Mouse (Mus musculus) lung, embryonic 15.5 days (tissue): ENCODE measurements at regions not wholly inside any gene's neighbourhood (a gene's known extent, or its start where the extent isn't known, plus 50 kb on each side); places are given as distances from the start of the nearest gene placed in this dataset.

Experiments used
- ATAC-seq: fragments of 200-750 bp; cut with Nextera tagmentation; 2 replicates; pipeline ENCODE4 v1.8.0; 2017; ENCODE audit warnings: moderate number of reproducible peaks, borderline replicate concordance; ENCODE audit not compliant: low FRiP score, low TSS enrichment; ENCODE audit errors: extremely low read depth
- H3K27ac ChIP-seq: fragments of 300-500 bp; sonication (generic); 2 replicates; pipeline ENCODE4 v1.5.1; 2015; ENCODE audit warnings: moderate library complexity, mild to moderate bottlenecking, inconsistent platforms
- H3K27me3 ChIP-seq: fragments of 300-500 bp; sonication (generic); 2 replicates; pipeline ENCODE4 v1.6.1; 2015; ENCODE audit warnings: inconsistent platforms
- H3K36me3 ChIP-seq: fragments of 300-500 bp; sonication (generic); 2 replicates; pipeline ENCODE4 v1.6.1; 2015; ENCODE audit warnings: inconsistent platforms
- H3K4me1 ChIP-seq: fragments of 300-500 bp; sonication (generic); 2 replicates; pipeline ENCODE4 v1.6.1; 2015; ENCODE audit warnings: inconsistent platforms
- H3K4me2 ChIP-seq: fragments of 300-500 bp; sonication (generic); 2 replicates; pipeline ENCODE4 v1.6.1; 2015; ENCODE audit warnings: inconsistent platforms, mild to moderate bottlenecking, moderate library complexity
- H3K4me3 ChIP-seq: fragments of 300-500 bp; sonication (generic); 2 replicates; pipeline ENCODE4 v1.5.1; 2015; ENCODE audit warnings: mild to moderate bottlenecking, inconsistent platforms
- H3K9ac ChIP-seq: fragments of 300-500 bp; sonication (generic); 2 replicates; pipeline ENCODE4 v1.6.1; 2015; ENCODE audit warnings: inconsistent platforms
- H3K9me3 ChIP-seq: fragments of 300-500 bp; sonication (generic); 2 replicates; pipeline ENCODE4 v1.6.1; 2016; ENCODE audit warnings: inconsistent platforms
- WGBS: fragments of 180-500 bp; shearing (Covaris S2); methylation state at CpG from one replicate; pipeline ENCODE4 v1.1.7; 2015; 5-methylcytosine and 5-hydroxymethylcytosine counted together

DNA sequence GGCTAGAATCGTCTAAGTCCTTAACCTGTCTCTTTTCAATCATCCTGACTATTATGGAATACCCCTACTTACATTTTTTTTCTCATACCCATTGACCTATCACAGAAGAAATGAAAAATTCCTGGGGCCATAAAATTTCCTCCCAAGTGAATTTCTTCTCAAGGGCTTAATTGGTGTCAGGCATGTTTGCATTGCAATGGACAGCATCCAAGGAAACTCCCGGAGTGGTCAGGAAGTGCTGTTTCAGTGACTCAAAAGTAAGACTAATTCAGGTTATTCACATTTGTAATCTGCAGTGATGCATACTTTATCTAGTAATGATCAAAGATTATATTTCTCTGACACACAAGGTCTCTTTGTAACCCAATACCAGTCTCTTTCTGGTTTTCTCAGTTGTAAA, 111.5 kb upstream of the Tnfaip3 start:
- Histone ChIP-seq H3K27ac (0 out of 2 replicates have a peak overlapping the region, but pooled peaks have one; percentile 67), H3K9me3 (no peaks in the 10 kb centered on the region), H3K4me1 (0 out of 2 replicates have a peak, but pooled peaks cover 8% of the 10 kb centered on the region), H3K27me3 (no peaks in the 10 kb centered on the region), H3K4me3 (no peak overlapping the region), H3K4me2 (no peak overlapping the region), H3K9ac (no peak overlapping the region), H3K36me3 (no peaks in the 10 kb centered on the region)
- no peak for ATAC-seq
- 30% methylated on average over 2 of the region's 2 CpGs for WGBS

DNA sequence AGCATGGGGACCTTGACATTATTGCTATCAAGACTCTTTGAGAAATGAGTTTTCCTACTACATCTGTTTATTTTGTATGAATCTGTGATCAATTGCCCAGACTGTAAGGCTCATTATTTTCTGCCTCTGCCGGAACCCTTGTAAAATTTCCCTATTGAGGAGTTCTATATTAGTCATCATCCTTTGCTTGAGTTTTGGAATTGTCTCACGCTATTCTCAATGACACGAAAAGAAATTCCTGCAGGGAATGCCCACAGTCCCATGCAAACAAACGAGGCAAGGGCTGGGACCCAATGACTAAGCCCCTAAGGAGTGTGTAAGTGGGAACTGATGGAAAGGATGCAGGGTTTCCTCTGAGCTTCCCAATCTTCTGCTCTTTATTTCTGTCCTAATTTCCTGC, 111.0 kb upstream of the Tnfaip3 start:
- 0 out of 2 replicates have a peak, but pooled peaks cover 8% of the 10 kb centered on the region for H3K4me1 ChIP-seq
- H3K4me2 ChIP-seq = no peak overlapping the region
- WGBS = 50% methylated on average over 4 of the region's 4 CpGs
- H3K27me3 ChIP-seq = no peaks in the 10 kb centered on the region
- H3K4me3 ChIP-seq = no peak overlapping the region
- 0 out of 2 replicates have a peak overlapping the region, but pooled peaks have one; percentile 67 for H3K27ac ChIP-seq
- no peak for ATAC-seq
- no peaks in the 10 kb centered on the region for H3K36me3 ChIP-seq
- no peaks in the 10 kb centered on the region for H3K9me3 ChIP-seq
- no peak overlapping the region for H3K9ac ChIP-seq

DNA sequence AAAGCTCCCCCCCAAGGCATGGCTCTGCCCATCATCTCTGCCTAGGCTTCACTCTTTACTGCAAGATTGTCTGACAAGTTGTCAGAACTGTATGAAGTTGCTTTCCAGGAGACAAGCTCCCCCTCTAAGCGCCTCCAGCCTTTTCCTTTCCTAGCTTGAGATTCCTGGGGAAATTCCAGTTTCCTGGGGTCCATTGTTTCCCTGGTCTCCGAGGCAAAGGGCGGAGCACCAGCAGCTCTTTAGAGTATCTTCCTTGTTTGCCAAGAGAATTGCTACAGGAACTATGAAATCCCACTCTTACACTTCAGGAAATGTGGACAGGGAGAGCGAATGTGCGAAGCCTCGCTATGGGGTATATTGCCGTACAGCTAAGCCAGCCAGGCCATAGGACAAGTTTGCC, 108.2 kb upstream of the Tnfaip3 start:
- ATAC-seq = no peak
- no peak overlapping the region for H3K9ac ChIP-seq
- 0 out of 2 replicates have a peak, but pooled peaks cover 8% of the 10 kb centered on the region for H3K4me1 ChIP-seq
- no peak overlapping the region for H3K4me2 ChIP-seq
- H3K9me3 ChIP-seq = no peaks in the 10 kb centered on the region
- H3K36me3 ChIP-seq = no peaks in the 10 kb centered on the region
- no peak overlapping the region for H3K4me3 ChIP-seq
- 56% methylated on average over 7 of the region's 7 CpGs for WGBS
- no peak overlapping the region for H3K27ac ChIP-seq
- H3K27me3 ChIP-seq = no peaks in the 10 kb centered on the region

DNA sequence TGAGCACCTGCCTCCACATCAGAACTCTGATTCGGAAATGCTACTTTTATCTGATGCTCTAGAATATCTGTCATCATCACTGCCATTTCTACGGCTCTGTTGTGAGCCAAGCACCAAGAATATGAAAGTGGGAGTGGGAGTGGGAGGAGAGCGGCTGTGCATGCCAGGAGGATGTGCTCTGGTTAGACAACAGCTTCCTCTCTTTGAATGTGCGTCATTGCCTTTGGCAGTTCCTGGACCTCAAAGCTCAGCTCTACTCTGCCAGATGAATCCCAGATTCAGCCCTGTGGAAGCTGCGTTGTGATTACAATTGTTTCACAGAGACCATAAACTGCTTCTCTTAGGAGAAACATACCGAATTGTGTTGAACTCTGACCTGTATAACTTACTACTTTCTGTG, 106.8 kb upstream of the Tnfaip3 start:
- H3K36me3 ChIP-seq = no peaks in the 10 kb centered on the region
- no peak overlapping the region for H3K4me2 ChIP-seq
- H3K4me3 ChIP-seq = no peak overlapping the region
- no peaks in the 10 kb centered on the region for H3K27me3 ChIP-seq
- ATAC-seq = no peak
- WGBS = 55% methylated on average over 6 of the region's 6 CpGs
- no peaks in the 10 kb centered on the region for H3K9me3 ChIP-seq
- H3K27ac ChIP-seq = no peak overlapping the region
- H3K4me1 ChIP-seq = 0 out of 2 replicates have a peak, but pooled peaks cover 8% of the 10 kb centered on the region
- no peak overlapping the region for H3K9ac ChIP-seq

DNA sequence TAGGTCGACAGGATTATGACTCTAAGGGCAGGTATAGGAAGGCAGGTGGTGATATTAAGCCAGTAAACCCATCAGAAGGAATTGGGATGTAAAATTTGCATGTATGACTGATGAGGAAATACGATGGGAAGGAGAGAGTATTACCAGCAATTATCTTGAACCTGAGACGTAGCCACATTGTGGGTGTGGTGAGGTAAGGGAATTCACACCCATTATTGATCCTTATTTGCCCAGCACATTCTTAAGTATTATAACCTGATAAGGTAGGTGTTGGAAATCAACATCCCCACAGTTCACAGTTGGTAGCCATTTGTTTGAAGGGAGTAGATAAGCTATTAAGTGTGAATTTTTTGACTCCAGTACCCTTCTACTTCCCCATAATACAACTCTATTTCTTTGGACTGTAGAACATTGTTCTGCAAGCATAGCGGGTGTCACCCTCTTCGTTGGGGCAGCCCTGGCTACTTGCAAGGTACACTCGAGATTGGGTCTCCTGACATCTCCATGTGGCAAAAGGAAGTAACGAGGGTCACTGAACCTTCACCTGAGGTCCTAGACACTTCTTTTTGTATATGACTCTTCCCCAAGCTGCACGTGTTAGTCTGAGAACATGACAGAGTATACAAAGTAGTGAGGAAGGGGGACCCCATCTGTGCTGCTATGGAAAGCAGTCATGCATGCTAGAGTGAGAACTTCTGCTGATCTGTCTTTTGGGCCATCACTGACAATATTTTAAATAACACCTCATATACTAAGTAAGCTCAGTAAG, 104.0 kb upstream of the Tnfaip3 start:
- no peak overlapping the region for H3K4me2 ChIP-seq
- no peaks in the 10 kb centered on the region for H3K9me3 ChIP-seq
- no peak overlapping the region for H3K27ac ChIP-seq
- 0 out of 2 replicates have a peak, but pooled peaks cover 3% of the 10 kb centered on the region for H3K4me1 ChIP-seq
- no peak overlapping the region for H3K9ac ChIP-seq
- ATAC-seq = no peak
- H3K4me3 ChIP-seq = no peak overlapping the region
- no peaks in the 10 kb centered on the region for H3K36me3 ChIP-seq
- H3K27me3 ChIP-seq = no peaks in the 10 kb centered on the region
- 56% methylated on average over 8 of the region's 8 CpGs for WGBS

DNA sequence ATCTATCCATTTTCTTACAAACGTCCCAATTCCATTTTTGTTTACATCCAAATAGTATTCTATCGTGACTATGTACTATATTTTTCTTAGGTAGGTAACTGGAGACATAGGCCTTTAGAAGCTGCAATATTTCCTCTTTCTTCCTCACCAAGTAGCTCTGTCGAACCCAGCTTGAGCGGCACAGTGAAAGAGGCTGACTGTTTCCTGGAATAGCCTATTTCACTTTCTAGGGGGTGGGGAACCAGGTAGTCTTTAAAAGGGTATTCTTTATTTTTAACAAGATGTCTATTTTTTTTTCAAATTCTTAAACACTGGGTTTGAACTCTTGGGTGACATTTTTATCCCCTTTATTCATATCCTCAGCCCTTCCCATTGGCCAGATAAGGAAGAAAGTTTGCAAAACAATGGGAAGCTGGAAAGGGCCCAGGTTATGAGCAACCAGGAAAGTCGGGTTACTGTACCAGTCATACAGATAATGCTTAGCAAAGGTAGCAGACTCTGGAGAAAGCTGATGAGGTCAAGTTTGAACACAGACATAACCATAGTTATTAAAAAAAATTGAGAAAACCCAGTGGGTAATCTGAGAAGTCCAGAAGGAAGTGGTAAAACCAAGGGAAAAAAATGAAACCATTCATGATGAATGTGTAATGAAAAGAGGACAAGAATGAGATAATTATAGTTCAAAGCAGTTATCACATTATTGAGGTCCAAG, 103.3 kb upstream of the Tnfaip3 start:
- Histone ChIP-seq H3K4me3 (no peak overlapping the region), H3K4me1 (0 out of 2 replicates have a peak, but pooled peaks cover 3% of the 10 kb centered on the region), H3K36me3 (no peaks in the 10 kb centered on the region), H3K4me2 (no peak overlapping the region), H3K9me3 (no peaks in the 10 kb centered on the region), H3K9ac (no peak overlapping the region), H3K27ac (no peak overlapping the region), H3K27me3 (no peaks in the 10 kb centered on the region)
- no peak for ATAC-seq
- WGBS = 69% methylated on average over 5 of the region's 5 CpGs

DNA sequence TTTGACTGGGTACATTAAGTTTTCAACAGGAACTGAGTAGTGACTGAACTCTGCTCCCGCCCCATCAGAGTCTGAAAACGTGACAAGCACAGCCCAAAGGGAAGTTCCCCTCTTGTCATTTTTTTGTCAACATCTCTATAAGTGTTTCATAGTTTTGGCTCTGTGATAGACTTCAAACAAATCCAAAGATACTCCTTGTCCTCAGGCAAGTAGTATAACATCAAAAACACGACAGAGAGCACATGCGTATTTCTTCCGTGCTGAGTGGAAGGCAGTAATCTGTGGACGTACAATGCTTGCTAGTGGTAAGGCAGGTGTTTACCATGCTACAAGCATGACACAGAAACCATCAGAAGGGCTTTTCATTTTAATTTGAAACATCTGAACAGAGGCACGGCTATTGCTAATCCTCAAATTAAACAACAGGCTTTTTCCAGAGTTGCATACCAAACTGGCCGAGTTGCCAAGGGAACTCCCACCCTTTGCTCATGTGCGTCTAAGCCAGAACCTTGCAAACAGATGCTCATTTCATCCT, 101.7 kb upstream of the Tnfaip3 start:
- no peak overlapping the region for H3K4me3 ChIP-seq
- H3K4me1 ChIP-seq = 0 out of 2 replicates have a peak, but pooled peaks cover 3% of the 10 kb centered on the region
- no peak overlapping the region for H3K27ac ChIP-seq
- no peaks in the 10 kb centered on the region for H3K27me3 ChIP-seq
- 48% methylated on average over 9 of the region's 9 CpGs for WGBS
- no peaks in the 10 kb centered on the region for H3K36me3 ChIP-seq
- no peak for ATAC-seq
- H3K9me3 ChIP-seq = no peaks in the 10 kb centered on the region
- H3K9ac ChIP-seq = no peak overlapping the region
- no peak overlapping the region for H3K4me2 ChIP-seq

DNA sequence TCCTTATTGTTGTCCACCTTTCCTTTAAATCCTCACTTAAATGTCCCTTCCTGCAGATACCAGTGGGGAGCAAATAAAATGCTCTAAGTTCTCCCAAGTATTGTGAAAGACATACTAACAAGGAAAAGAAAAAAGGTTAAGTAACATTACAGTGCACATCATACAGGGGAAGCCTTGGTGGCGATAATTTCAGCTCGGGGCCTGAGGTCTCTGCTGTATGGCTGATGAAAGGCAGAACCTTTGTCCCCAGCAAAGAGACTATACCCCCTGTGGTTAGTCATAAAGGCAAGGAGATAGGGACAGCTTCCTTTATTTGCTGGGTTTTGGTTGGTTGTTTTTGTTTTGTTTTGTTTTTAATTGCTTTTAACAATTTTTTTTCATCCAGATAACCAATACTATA, 97.0 kb upstream of the Tnfaip3 start:
- Histone ChIP-seq H3K4me3 (no peak overlapping the region), H3K4me2 (no peak overlapping the region), H3K9me3 (no peaks in the 10 kb centered on the region), H3K27me3 (no peaks in the 10 kb centered on the region), H3K27ac (no peak overlapping the region), H3K36me3 (no peaks in the 10 kb centered on the region), H3K9ac (no peak overlapping the region), H3K4me1 (0 out of 2 replicates have a peak, but pooled peaks cover 3% of the 10 kb centered on the region)
- WGBS = 75% methylated on average over 2 of the region's 2 CpGs
- no peak for ATAC-seq

DNA sequence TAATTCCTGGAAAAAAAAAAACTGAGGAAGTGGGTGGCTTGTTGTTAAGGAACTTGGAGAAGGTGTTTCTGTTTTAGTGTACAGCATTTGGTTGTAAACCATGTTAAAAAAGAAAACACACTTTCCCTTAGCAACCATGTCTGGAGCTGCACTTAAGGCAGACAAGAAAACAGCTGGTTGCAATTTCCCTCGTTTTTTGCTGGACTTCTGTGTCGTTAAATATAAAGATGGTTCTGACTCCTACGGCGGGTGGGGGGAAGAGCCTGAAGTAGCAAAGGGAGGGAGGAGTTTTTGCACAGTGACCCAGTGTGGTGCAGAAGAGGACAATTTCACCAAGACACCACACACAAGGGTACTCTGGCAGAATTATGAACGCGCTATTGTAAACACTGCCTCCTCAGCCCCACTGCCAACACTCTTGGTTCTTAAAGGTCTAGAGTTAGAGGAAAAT, 89.8 kb upstream of the Tnfaip3 start:
- Histone ChIP-seq H3K9me3 (no peaks in the 10 kb centered on the region), H3K36me3 (no peaks in the 10 kb centered on the region), H3K27ac (no peak overlapping the region), H3K9ac (no peak overlapping the region), H3K27me3 (no peaks in the 10 kb centered on the region), H3K4me1 (no peaks in the 10 kb centered on the region), H3K4me2 (no peak overlapping the region), H3K4me3 (no peak overlapping the region)
- no peak for ATAC-seq
- 39% methylated on average over 6 of the region's 6 CpGs for WGBS

DNA sequence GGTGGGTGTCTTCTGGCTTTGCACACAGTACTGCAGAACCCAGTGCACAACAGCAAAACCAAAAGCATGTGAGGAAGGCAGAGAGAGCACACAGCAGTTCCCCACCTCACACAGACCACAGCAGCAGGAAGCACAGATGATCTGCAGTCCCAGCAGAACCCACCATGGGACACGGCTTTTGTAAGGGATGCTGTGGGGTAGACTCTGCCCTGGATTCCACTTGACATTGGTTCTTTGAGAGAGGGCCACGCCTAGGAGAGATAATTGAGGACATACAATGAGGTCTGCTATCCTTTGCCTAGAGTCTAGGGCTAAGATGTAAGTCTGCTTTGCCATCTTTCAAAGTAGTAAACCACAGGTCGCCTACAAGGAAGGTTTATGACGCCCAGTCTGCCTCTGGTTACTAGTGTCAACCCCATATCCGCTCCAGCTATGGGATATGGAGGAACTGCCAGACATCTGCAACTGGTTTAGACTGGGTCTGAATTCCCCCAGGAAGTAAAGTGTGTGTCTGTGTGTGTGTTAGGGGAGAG, 89.3 kb upstream of the Tnfaip3 start:
- no peak for ATAC-seq
- H3K27ac ChIP-seq = no peak overlapping the region
- no peaks in the 10 kb centered on the region for H3K36me3 ChIP-seq
- H3K9ac ChIP-seq = no peak overlapping the region
- 74% methylated on average over 5 of the region's 5 CpGs for WGBS
- H3K27me3 ChIP-seq = no peaks in the 10 kb centered on the region
- no peaks in the 10 kb centered on the region for H3K9me3 ChIP-seq
- no peak overlapping the region for H3K4me3 ChIP-seq
- no peaks in the 10 kb centered on the region for H3K4me1 ChIP-seq
- no peak overlapping the region for H3K4me2 ChIP-seq

DNA sequence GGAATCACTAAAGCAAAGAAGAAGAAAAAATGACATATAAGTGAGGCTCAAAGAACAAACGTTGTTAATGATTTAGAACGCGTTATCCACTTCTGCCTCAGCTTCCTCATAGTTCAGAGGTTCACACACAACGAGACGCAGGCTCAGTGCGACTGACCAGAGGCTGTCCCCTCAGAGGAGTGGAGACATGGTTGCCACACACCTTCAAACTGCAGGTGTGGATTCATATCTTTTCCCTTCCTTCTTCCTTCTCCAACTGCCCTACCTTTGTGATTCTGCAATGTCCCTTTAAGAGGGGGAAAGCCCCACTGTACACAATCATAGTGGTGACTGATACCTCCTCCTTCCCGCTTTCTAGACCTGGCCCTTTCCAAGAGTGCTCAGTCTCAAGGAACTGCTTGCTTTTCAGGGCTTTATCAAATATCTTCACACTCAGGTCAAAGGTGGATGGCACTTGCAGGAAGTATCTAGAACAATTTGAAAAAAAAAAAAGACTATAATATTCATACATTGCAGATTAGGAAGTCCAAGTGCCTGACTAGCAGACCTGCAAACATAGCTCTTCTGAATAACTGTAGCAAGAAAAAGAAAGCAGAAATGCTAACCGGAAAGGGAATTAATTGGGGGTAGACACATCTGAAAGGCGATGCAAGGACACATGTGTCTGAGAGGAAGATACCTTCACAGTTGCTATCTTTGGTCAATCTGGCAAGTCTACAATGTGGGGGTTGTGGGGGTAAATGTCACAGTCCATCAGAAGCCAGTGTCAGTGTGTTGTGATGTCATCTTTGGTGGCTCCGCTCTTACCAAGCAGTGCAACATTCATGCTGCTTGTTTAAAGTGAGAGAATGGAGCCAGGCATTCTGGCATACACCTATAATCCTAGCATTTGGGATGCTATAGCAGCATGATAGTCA, 84.2 kb upstream of the Tnfaip3 start:
- WGBS = 68% methylated on average over 10 of the region's 10 CpGs
- H3K9ac ChIP-seq = no peak overlapping the region
- no peaks in the 10 kb centered on the region for H3K27me3 ChIP-seq
- H3K4me1 ChIP-seq = no peaks in the 10 kb centered on the region
- H3K4me3 ChIP-seq = no peak overlapping the region
- ATAC-seq = no peak
- H3K27ac ChIP-seq = no peak overlapping the region
- no peaks in the 10 kb centered on the region for H3K9me3 ChIP-seq
- no peaks in the 10 kb centered on the region for H3K36me3 ChIP-seq
- no peak overlapping the region for H3K4me2 ChIP-seq
